ENCODE assay signal across 20 mouse cellular contexts in genomic region chr1:188387820-188388471, GRCm38 (mm10).
DNase-seq lines count a peak whose midpoint lies in the region; ATAC-seq and TF ChIP-seq lines count a peak whose summit lies in the region.
"Had no signal": no experiment of that assay in that cellular context is flagged by ENCODE, and none has a peak within 500 bp of the region (broad histone marks: within the 10 kb centered on the region; RNA-seq: fewer than 3 reads in every experiment).

No protein-coding gene starts in this region.

- 0 out of 2 replicates have a peak, but pooled peaks have one; percentile 40 for ATAC-seq in kidney, postnatal 0 days (replicated peaks; ENCODE audit: low FRiP score, low read depth)
- ATAC-seq in common myeloid progenitor, adult 5-6 weeks (replicated peaks; ENCODE audit: low read depth, poor library complexity, severe bottlenecking): peak; percentile 86
- ATAC-seq in liver, embryonic 14.5 days (ENCODE audit: insufficient read depth): peak; percentile 89
- ATAC-seq in midbrain, embryonic 15.5 days (replicated peaks): no peak
- ATAC-seq: forebrain, embryonic 13.5 days; inflammation-experienced regulatory T-cells, adult 6 months; midbrain, embryonic 13.5 days; Patski had no signal

- TF ChIP-seq EP300 in liver, embryonic 14.5 days (IDR thresholded peaks at IDR 0.05; ENCODE audit: low read depth): peak; percentile 86

- H3K36me3 ChIP-seq in kidney, postnatal 0 days (ENCODE audit: insufficient read depth, low read length): no peaks in the 10 kb centered on the region
- H3K36me3 ChIP-seq in kidney, adult 2 months (ENCODE audit: control insufficient read depth, insufficient read depth, low read length): no peaks in the 10 kb centered on the region
- no peaks in the 10 kb centered on the region for H3K36me3 ChIP-seq in liver, embryonic 14.5 days (replicated peaks; ENCODE audit: control insufficient read depth, insufficient read depth, low read depth)
- H3K36me3 ChIP-seq in midbrain, embryonic 15.5 days (replicated peaks): no peaks in the 10 kb centered on the region
- H3K36me3 ChIP-seq: embryonic facial prominence, embryonic 12.5 days; heart, embryonic 10.5 days; limb, embryonic 15.5 days; midbrain, embryonic 13.5 days had no signal

- no peaks in the 10 kb centered on the region for H3K4me1 ChIP-seq in kidney, postnatal 0 days (replicated peaks; ENCODE audit: insufficient read depth, low read length)
- H3K4me1 ChIP-seq in kidney, adult 2 months (ENCODE audit: control insufficient read depth, insufficient read depth, low read length): no peaks in the 10 kb centered on the region
- peaks cover 16 to 25% of the 10 kb centered on the region in 2 experiments for H3K4me1 ChIP-seq in liver, embryonic 14.5 days (replicated peaks; ENCODE audit: control insufficient read depth in 2 of 2, insufficient read depth in 2 of 2, low read length in 1 of 2)
- no peaks in the 10 kb centered on the region for H3K4me1 ChIP-seq in midbrain, embryonic 15.5 days
- H3K4me1 ChIP-seq: embryonic facial prominence, embryonic 12.5 days; forebrain, embryonic 13.5 days; limb, embryonic 15.5 days; midbrain, embryonic 13.5 days had no signal

- 20% methylated on average over 2 of the region's 2 CpGs for WGBS in kidney, postnatal 0 days
- WGBS in kidney, adult 2 months: 35% methylated on average over 2 of the region's 2 CpGs
- 9% methylated on average over 2 of the region's 2 CpGs for WGBS in liver, embryonic 14.5 days (ENCODE audit: insufficient replicate concordance)
- WGBS in midbrain, embryonic 15.5 days: 85% methylated on average over 2 of the region's 2 CpGs

- TF ChIP-seq POLR2A in kidney, adult 2 months (IDR thresholded peaks at IDR 0.05; ENCODE audit: low read depth, low read length): no peak

- no peaks in the 10 kb centered on the region for H3K27me3 ChIP-seq in kidney, postnatal 0 days (ENCODE audit: insufficient read depth, low read length)
- no peaks in the 10 kb centered on the region for H3K27me3 ChIP-seq in kidney, adult 2 months (replicated peaks; ENCODE audit: control insufficient read depth, insufficient read depth, low read length)
- no peaks in the 10 kb centered on the region for H3K27me3 ChIP-seq in liver, embryonic 14.5 days (ENCODE audit: control insufficient read depth, insufficient read depth, low read length)
- H3K27me3 ChIP-seq in midbrain, embryonic 15.5 days (replicated peaks): no peaks in the 10 kb centered on the region
- H3K27me3 ChIP-seq: forebrain, embryonic 13.5 days; limb, embryonic 15.5 days; midbrain, embryonic 13.5 days had no signal

- DNase-seq in kidney, postnatal 0 days (ENCODE audit: low spot score): peak; percentile 89
- DNase-seq in kidney, adult 2 months: no peak
- DNase-seq in liver, embryonic 14.5 days (ENCODE audit: low read depth in 3 of 3, low spot score in 3 of 3): peak; percentile 52 to 61 (median 55)
- DNase-seq in cerebellum, postnatal 10 days: no peak
- no peak for DNase-seq in ovary, postnatal 36 days (ENCODE audit: low spot score)
- no peak for DNase-seq in adrenal gland, postnatal 4 days (ENCODE audit: low spot score in 2 of 2)
- DNase-seq: adrenal gland, postnatal 10 days; cerebellum, adult 11 months; gastrocnemius, adult 2 months; heart, postnatal 4 days; thymus, adult 18-20 months had no signal

- no peak overlapping the region for H3K4me3 ChIP-seq in kidney, postnatal 0 days (replicated peaks; ENCODE audit: low read depth, low read length)
- H3K4me3 ChIP-seq in kidney, adult 2 months (ENCODE audit: insufficient read depth, low read depth, low read length): no peak overlapping the region
- no peak overlapping the region for H3K4me3 ChIP-seq in liver, embryonic 14.5 days (ENCODE audit: insufficient read depth in 1 of 2, low read depth in 2 of 2, low read length in 2 of 2)
- no peak overlapping the region for H3K4me3 ChIP-seq in midbrain, embryonic 15.5 days
- H3K4me3 ChIP-seq: embryonic facial prominence, embryonic 12.5 days; forebrain, embryonic 13.5 days; gastrocnemius, adult 2 months; heart, embryonic 10.5 days; limb, embryonic 15.5 days; midbrain, embryonic 13.5 days had no signal

- no peak for TF ChIP-seq CTCF in kidney, postnatal 0 days (IDR thresholded peaks at IDR 0.05; ENCODE audit: low read depth)
- TF ChIP-seq CTCF in kidney, adult 2 months (conservative IDR thresholded peaks at IDR 0.05; ENCODE audit: insufficient read depth, insufficient read length, low read depth, low read length): no peak
- no peak for TF ChIP-seq CTCF in liver, embryonic 14.5 days (IDR thresholded peaks at IDR 0.05; ENCODE audit: low read depth)

- H3K4me2 ChIP-seq in kidney, postnatal 0 days (ENCODE audit: low read length): no peak overlapping the region
- H3K4me2 ChIP-seq in liver, embryonic 14.5 days (ENCODE audit: low read depth): peak overlapping the region; percentile 32
- H3K4me2 ChIP-seq in midbrain, embryonic 15.5 days: no peak overlapping the region
- H3K4me2 ChIP-seq: embryonic facial prominence, embryonic 12.5 days; forebrain, embryonic 13.5 days; limb, embryonic 15.5 days; midbrain, embryonic 13.5 days had no signal

- no peak overlapping the region for H3K9ac ChIP-seq in kidney, postnatal 0 days (ENCODE audit: low read depth, low read length)
- H3K9ac ChIP-seq in liver, embryonic 14.5 days (replicated peaks): peak overlapping the region; percentile 40
- H3K9ac ChIP-seq in midbrain, embryonic 15.5 days: no peak overlapping the region
- H3K9ac ChIP-seq: embryonic facial prominence, embryonic 12.5 days; forebrain, embryonic 13.5 days; limb, embryonic 15.5 days; midbrain, embryonic 13.5 days had no signal

- H3K27ac ChIP-seq in kidney, postnatal 0 days: no peak overlapping the region
- no peak overlapping the region for H3K27ac ChIP-seq in kidney, adult 2 months (ENCODE audit: insufficient read depth, low read depth, low read length)
- peak overlapping the region; percentile 76 for H3K27ac ChIP-seq in liver, embryonic 14.5 days
- H3K27ac ChIP-seq in midbrain, embryonic 15.5 days: no peak overlapping the region
- H3K27ac ChIP-seq: embryonic facial prominence, embryonic 12.5 days; forebrain, embryonic 13.5 days; gastrocnemius, adult 2 months; heart, embryonic 10.5 days; limb, embryonic 15.5 days; midbrain, embryonic 13.5 days had no signal

- no peaks in the 10 kb centered on the region for H3K9me3 ChIP-seq in kidney, postnatal 0 days (replicated peaks; ENCODE audit: low read length)
- H3K9me3 ChIP-seq in liver, embryonic 14.5 days (ENCODE audit: control insufficient read depth, low read length): no peaks in the 10 kb centered on the region
- no peaks in the 10 kb centered on the region for H3K9me3 ChIP-seq in midbrain, embryonic 15.5 days
- H3K9me3 ChIP-seq: embryonic facial prominence, embryonic 12.5 days; forebrain, embryonic 13.5 days; heart, embryonic 10.5 days; limb, embryonic 15.5 days; midbrain, embryonic 13.5 days had no signal

Comparison
In these comparisons a context has a peak if more than half of its experiments do, and no peak if none do; other contexts are left out.
1. DNase-seq: peak in kidney, postnatal 0 days (single experiment) and liver, embryonic 14.5 days (3 of 3); none in kidney, adult 2 months (single experiment), cerebellum, postnatal 10 days (0 of 2), ovary, postnatal 36 days (single experiment) and adrenal gland, postnatal 4 days (0 of 2).